Mouse (Mus musculus): ENCODE measurements at regions not wholly inside any gene's neighbourhood (a gene's known extent, or its start where the extent isn't known, plus 50 kb on each side); places are given as distances from the start of the nearest gene placed in this dataset.

DNA sequence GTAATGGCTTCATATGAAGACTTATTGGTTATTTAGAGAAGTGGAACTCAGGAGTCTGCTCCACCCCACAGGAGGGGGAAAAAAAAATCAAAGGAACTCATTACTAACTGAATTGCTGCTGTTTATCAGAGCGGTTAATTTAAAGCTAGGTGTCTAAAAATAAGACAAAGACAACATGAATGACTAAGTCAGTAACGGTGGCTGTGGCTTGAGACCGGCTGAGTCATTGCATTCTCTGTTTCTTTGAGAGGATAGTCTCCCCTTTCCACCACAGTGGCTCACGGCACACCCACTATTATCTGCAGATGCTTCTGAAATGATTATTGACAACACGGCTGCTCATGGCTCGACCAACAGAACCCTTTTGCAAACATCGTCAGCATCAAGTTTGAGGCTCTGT lies 147.2 kb downstream of the Pten start:
- peaks cover 14% of the 10 kb centered on the region for H3K4me1 ChIP-seq (replicated peaks; ENCODE audit: low read depth, low read length)
- no peak overlapping the region for H3K4me3 ChIP-seq (replicated peaks; ENCODE audit: low read length)
- no peaks in the 10 kb centered on the region for H3K36me3 ChIP-seq (ENCODE audit: insufficient read depth, low read length)
- H3K9me3 ChIP-seq (ENCODE audit: low read length), result no peaks in the 10 kb centered on the region
- no peak for TF ChIP-seq POU5F1 (IDR thresholded peaks at IDR 0.05; ENCODE audit: borderline replicate concordance, low read length)
- H3K27me3 ChIP-seq (ENCODE audit: insufficient read depth, low read length), result no peaks in the 10 kb centered on the region

DNA sequence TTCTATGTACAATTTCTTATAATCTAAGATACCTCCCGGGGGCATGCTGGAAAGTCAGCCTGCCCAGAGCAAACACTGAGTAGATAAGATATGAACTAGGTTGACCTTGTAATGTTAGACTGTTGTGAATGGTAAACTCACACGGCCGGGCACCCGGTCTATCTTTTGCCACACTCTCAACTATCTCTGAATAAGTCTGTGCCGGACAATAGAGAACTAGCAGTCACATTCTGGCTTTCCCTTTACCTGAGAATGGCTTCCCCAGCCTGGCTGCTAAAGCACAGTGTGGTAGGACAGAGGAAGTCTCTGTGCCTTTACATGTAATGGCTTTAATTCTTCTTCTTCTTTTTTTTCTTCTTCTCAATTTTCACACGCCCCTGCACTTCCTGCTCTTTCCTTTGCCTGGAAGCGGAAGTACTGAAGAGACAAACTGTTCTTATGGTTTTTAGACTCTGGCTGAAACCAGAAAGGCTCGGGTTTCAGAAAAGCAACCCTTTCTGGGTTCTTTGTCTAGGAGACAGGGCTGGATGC lies 148.7 kb downstream of the Pten start:
- Histone ChIP-seq H3K4me1 (replicated peaks; ENCODE audit: low read depth, low read length) (peaks cover 14% of the 10 kb centered on the region), H3K27me3 (ENCODE audit: insufficient read depth, low read length) (no peaks in the 10 kb centered on the region), H3K4me3 (replicated peaks; ENCODE audit: low read length) (no peak overlapping the region), H3K9me3 (ENCODE audit: low read length) (no peaks in the 10 kb centered on the region), H3K36me3 (ENCODE audit: insufficient read depth, low read length) (no peaks in the 10 kb centered on the region)
- TF ChIP-seq POU5F1 (IDR thresholded peaks at IDR 0.05; ENCODE audit: borderline replicate concordance, low read length), result no peak
- TF ChIP-seq NANOG (IDR thresholded peaks at IDR 0.05; ENCODE audit: borderline replicate concordance, low read length), result no peak
- no peak for TF ChIP-seq CTCF (conservative IDR thresholded peaks at IDR 0.05; ENCODE audit: low read length)

DNA sequence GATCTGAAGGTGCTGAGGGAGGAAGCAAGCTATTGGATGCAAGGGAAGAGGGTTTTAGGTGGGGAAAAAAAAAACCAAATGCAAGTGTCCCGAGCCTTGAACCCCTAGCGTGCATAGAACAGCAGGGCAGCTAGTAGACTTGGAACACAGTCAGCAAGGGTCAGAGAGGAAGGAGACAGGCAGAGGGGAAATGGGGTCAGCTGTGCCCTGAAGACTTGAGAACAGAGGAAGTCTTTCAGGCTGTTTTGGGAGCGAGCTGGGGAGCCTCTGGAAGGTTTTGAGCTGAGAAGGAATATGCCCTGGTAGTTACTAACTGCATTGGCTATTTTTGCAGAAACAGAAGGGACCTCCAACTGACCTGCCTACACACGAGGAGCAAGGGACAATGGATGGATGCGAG lies 149.5 kb downstream of the Pten start:
- H3K27me3 ChIP-seq (ENCODE audit: insufficient read depth, low read length), result no peaks in the 10 kb centered on the region
- no peaks in the 10 kb centered on the region for H3K36me3 ChIP-seq (ENCODE audit: insufficient read depth, low read length)
- TF ChIP-seq POU5F1 (IDR thresholded peaks at IDR 0.05; ENCODE audit: borderline replicate concordance, low read length) (no peak), CTCF (conservative IDR thresholded peaks at IDR 0.05; ENCODE audit: low read length) (no peak), NANOG (IDR thresholded peaks at IDR 0.05; ENCODE audit: borderline replicate concordance, low read length) (no peak)
- H3K4me3 ChIP-seq (replicated peaks; ENCODE audit: low read length), result no peak overlapping the region
- H3K9me3 ChIP-seq (ENCODE audit: low read length), result no peaks in the 10 kb centered on the region
- H3K4me1 ChIP-seq (replicated peaks; ENCODE audit: low read depth, low read length), result peaks cover 14% of the 10 kb centered on the region

- Histone ChIP-seq H3K4me3 (replicated peaks; ENCODE audit: low read length) (no peak overlapping the region), H3K36me3 (ENCODE audit: insufficient read depth, low read length) (no peaks in the 10 kb centered on the region), H3K27me3 (ENCODE audit: insufficient read depth, low read length) (no peaks in the 10 kb centered on the region), H3K9me3 (ENCODE audit: low read length) (peaks cover 23% of the 10 kb centered on the region), H3K4me1 (replicated peaks; ENCODE audit: low read depth, low read length) (peaks cover 16% of the 10 kb centered on the region)
- TF ChIP-seq CTCF (conservative IDR thresholded peaks at IDR 0.05; ENCODE audit: low read length) (no peak), POU5F1 (IDR thresholded peaks at IDR 0.05; ENCODE audit: borderline replicate concordance, low read length) (no peak), NANOG (IDR thresholded peaks at IDR 0.05; ENCODE audit: borderline replicate concordance, low read length) (no peak)
Measured at GRCm38 (mm10) chr19:32910050-32910462, 152.8 kb downstream of the Pten start.

DNA sequence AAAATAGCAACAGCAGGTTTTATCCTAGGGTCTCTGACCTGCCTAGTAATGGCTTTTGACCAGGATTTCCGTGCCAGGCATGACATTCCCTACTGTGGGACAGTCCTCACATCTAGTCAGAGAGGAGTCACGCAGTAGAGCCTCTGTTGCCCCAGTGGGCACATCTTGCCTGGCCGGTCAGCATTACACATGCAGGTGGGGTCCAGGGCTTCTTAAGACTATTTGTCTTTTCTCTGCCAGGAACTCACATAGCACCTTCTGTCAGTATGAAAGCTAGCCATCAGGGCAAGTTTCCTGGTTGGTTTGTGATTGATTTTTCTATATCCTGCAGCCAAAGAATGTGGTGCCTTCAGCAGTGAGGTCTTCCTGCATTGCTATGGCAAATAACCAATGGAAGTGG lies 155.0 kb downstream of the Pten start:
- no peak for TF ChIP-seq POU5F1 (IDR thresholded peaks at IDR 0.05; ENCODE audit: borderline replicate concordance, low read length)
- TF ChIP-seq CTCF (conservative IDR thresholded peaks at IDR 0.05; ENCODE audit: low read length), result no peak
- TF ChIP-seq NANOG (IDR thresholded peaks at IDR 0.05; ENCODE audit: borderline replicate concordance, low read length), result no peak
- Histone ChIP-seq H3K4me1 (replicated peaks; ENCODE audit: low read depth, low read length) (peaks cover 9% of the 10 kb centered on the region), H3K4me3 (replicated peaks; ENCODE audit: low read length) (no peak overlapping the region), H3K36me3 (ENCODE audit: insufficient read depth, low read length) (no peaks in the 10 kb centered on the region), H3K9me3 (ENCODE audit: low read length) (peaks cover 23% of the 10 kb centered on the region), H3K27me3 (ENCODE audit: insufficient read depth, low read length) (0 out of 2 replicates have a peak, but pooled peaks cover 6% of the 10 kb centered on the region)

- peaks cover 9% of the 10 kb centered on the region for H3K4me1 ChIP-seq (replicated peaks; ENCODE audit: low read depth, low read length)
Measured at GRCm38 (mm10) chr19:32916507-32917280, 159.4 kb downstream of the Pten start.

GRCm38 (mm10) chr19:32921021-32921420 lies 163.7 kb downstream of the Pten start:
- H3K9me3 ChIP-seq (ENCODE audit: low read length), result no peaks in the 10 kb centered on the region
- H3K36me3 ChIP-seq (ENCODE audit: insufficient read depth, low read length), result no peaks in the 10 kb centered on the region
- no peak for TF ChIP-seq POU5F1 (IDR thresholded peaks at IDR 0.05; ENCODE audit: borderline replicate concordance, low read length)
- TF ChIP-seq NANOG (IDR thresholded peaks at IDR 0.05; ENCODE audit: borderline replicate concordance, low read length), result no peak
- TF ChIP-seq CTCF (conservative IDR thresholded peaks at IDR 0.05; ENCODE audit: low read length), result no peak
- 0 out of 2 replicates have a peak, but pooled peaks cover 6% of the 10 kb centered on the region for H3K27me3 ChIP-seq (ENCODE audit: insufficient read depth, low read length)
- no peaks in the 10 kb centered on the region for H3K4me1 ChIP-seq (replicated peaks; ENCODE audit: low read depth, low read length)
- H3K4me3 ChIP-seq (replicated peaks; ENCODE audit: low read length), result no peak overlapping the region

More at GRCm38 (mm10) chr19:32916507-32917280, 159.4 kb downstream of the Pten start:
- no peak overlapping the region for H3K4me3 ChIP-seq (replicated peaks; ENCODE audit: low read length)
- no peak for TF ChIP-seq CTCF (conservative IDR thresholded peaks at IDR 0.05; ENCODE audit: low read length)
- TF ChIP-seq NANOG (IDR thresholded peaks at IDR 0.05; ENCODE audit: borderline replicate concordance, low read length), result no peak
- no peak for TF ChIP-seq POU5F1 (IDR thresholded peaks at IDR 0.05; ENCODE audit: borderline replicate concordance, low read length)
- 0 out of 2 replicates have a peak, but pooled peaks cover 6% of the 10 kb centered on the region for H3K27me3 ChIP-seq (ENCODE audit: insufficient read depth, low read length)
- peaks cover 23% of the 10 kb centered on the region for H3K9me3 ChIP-seq (ENCODE audit: low read length)
- H3K36me3 ChIP-seq (ENCODE audit: insufficient read depth, low read length), result no peaks in the 10 kb centered on the region

- Histone ChIP-seq H3K27me3 (ENCODE audit: insufficient read depth, low read length) (no peaks in the 10 kb centered on the region), H3K4me1 (replicated peaks; ENCODE audit: low read depth, low read length) (no peaks in the 10 kb centered on the region), H3K36me3 (ENCODE audit: insufficient read depth, low read length) (no peaks in the 10 kb centered on the region), H3K4me3 (replicated peaks; ENCODE audit: low read length) (no peak overlapping the region), H3K9me3 (ENCODE audit: low read length) (no peaks in the 10 kb centered on the region)
- TF ChIP-seq CTCF (conservative IDR thresholded peaks at IDR 0.05; ENCODE audit: low read length), result no peak
- TF ChIP-seq NANOG (IDR thresholded peaks at IDR 0.05; ENCODE audit: borderline replicate concordance, low read length), result no peak
- no peak for TF ChIP-seq POU5F1 (IDR thresholded peaks at IDR 0.05; ENCODE audit: borderline replicate concordance, low read length)
Measured at GRCm38 (mm10) chr19:32923911-32924310, 166.6 kb downstream of the Pten start.

All from E14TG2a.4 (cell line).